Mouse (Mus musculus) hindbrain, embryonic 10.5 days (tissue): ENCODE measurements around the gene Bahcc1. TPM values are rescaled to one million over a fixed set of nuclear protein-coding genes. Genes with fewer than 3 reads are reported as not detected.

ENCODE experiments used
- DNase-seq: peaks from one replicate; pipeline ENCODE4 v3.0.0-alpha.2; 2017; ENCODE audit warnings: low spot score
- H3K27ac ChIP-seq: fragments of 300-500 bp; sonication (generic); 2 replicates; pipeline ENCODE4 v1.5.1; 2016; ENCODE audit warnings: mild to moderate bottlenecking, moderate library complexity
- H3K27me3 ChIP-seq: fragments of 300-500 bp; sonication (generic); 2 replicates; pipeline ENCODE4 v1.6.1; 2016; ENCODE audit warnings: mild to moderate bottlenecking; ENCODE audit not compliant: poor library complexity, insufficient read depth, severe bottlenecking
- H3K36me3 ChIP-seq: fragments of 300-500 bp; sonication (generic); 2 replicates; pipeline ENCODE4 v1.6.1; 2016; ENCODE audit warnings: mild to moderate bottlenecking, moderate library complexity
- H3K4me1 ChIP-seq: fragments of 300-500 bp; sonication (generic); replicated peaks from 2 replicates; pipeline ENCODE4 v1.6.1; 2016; ENCODE audit warnings: mild to moderate bottlenecking
- H3K4me3 ChIP-seq: fragments of 300-500 bp; sonication (generic); 2 replicates; pipeline ENCODE4 v1.5.1; 2016; ENCODE audit warnings: mild to moderate bottlenecking, moderate library complexity
- H3K9me3 ChIP-seq: fragments of 300-500 bp; sonication (generic); 2 replicates; pipeline ENCODE4 v1.6.1; 2016; ENCODE audit warnings: mild to moderate bottlenecking, moderate library complexity
- WGBS: fragments of 180-500 bp; shearing (Covaris S2); methylation state at CpG from one replicate; pipeline ENCODE4 v1.1.7; 2016; 5-methylcytosine and 5-hydroxymethylcytosine counted together
- polyA plus RNA-seq: library from polyadenylated mRNA; unstranded; fragments of >200 nt; fragmentation: Nextera tagmentation; extraction: Ambion mirVana; gene quantifications from 2 replicates; pipeline ENCODE4 v1.2.1, GENCODE M21; 2016

Gene Bahcc1
- polyA plus RNA-seq, 1 experiment from 2014 or later = 17.0 TPM

- Histone ChIP-seq H3K27me3 (no peaks in the 10 kb centered on the region), H3K4me1 (peaks cover 69% of the 10 kb centered on the region), H3K9me3 (peaks cover 7% of the 10 kb centered on the region), H3K36me3 (peaks cover 13% of the 10 kb centered on the region; the same call in 1 of the 2 replicates), H3K27ac (peak overlapping the region; percentile 100), H3K4me3 (peak overlapping the region; percentile 31)
- WGBS = 8% methylated on average over 11 of the region's 11 CpGs
- peak; percentile 92 for DNase-seq
Measured at GRCm38 (mm10) chr11:120216540-120217324, 16.0 kb upstream of the Bahcc1 start.

GRCm38 (mm10) chr11:120218176-120218856 lies 14.4 kb upstream of the Bahcc1 start:
- 93% methylated on average over 17 of the region's 17 CpGs for WGBS
- Histone ChIP-seq H3K9me3 (peaks cover 7% of the 10 kb centered on the region), H3K27ac (peak overlapping the region; percentile 100), H3K27me3 (no peaks in the 10 kb centered on the region), H3K4me1 (peaks cover 85% of the 10 kb centered on the region), H3K36me3 (peaks cover 10% of the 10 kb centered on the region; the same call in 1 of the 2 replicates), H3K4me3 (no peak overlapping the region)
- DNase-seq = no peak

- peak overlapping the region; percentile 100 for H3K27ac ChIP-seq
- peaks cover under 1% of the 10 kb centered on the region; the same call in 1 of the 2 replicates for H3K9me3 ChIP-seq
- H3K36me3 ChIP-seq = peaks cover 3% of the 10 kb centered on the region; the same call in 1 of the 2 replicates
- peaks cover 91% of the 10 kb centered on the region for H3K4me1 ChIP-seq
- 77% methylated on average over 6 of the region's 6 CpGs for WGBS
- no peak overlapping the region for H3K4me3 ChIP-seq
- H3K27me3 ChIP-seq = no peaks in the 10 kb centered on the region
- DNase-seq = no peak
Measured at GRCm38 (mm10) chr11:120218946-120219345, 13.8 kb upstream of the Bahcc1 start.

GRCm38 (mm10) chr11:120219916-120220522 lies 12.7 kb upstream of the Bahcc1 start:
- WGBS = 46% methylated on average over 9 of the region's 9 CpGs
- no peak overlapping the region for H3K4me3 ChIP-seq
- no peak for DNase-seq
- peaks cover 100% of the 10 kb centered on the region for H3K4me1 ChIP-seq
- H3K27ac ChIP-seq = peak overlapping the region; percentile 100
- no peaks in the 10 kb centered on the region for H3K36me3 ChIP-seq
- no peaks in the 10 kb centered on the region for H3K27me3 ChIP-seq
- no peaks in the 10 kb centered on the region for H3K9me3 ChIP-seq

- peak overlapping the region; percentile 100 for H3K27ac ChIP-seq
- peaks cover under 1% of the 10 kb centered on the region; the same call in 1 of the 2 replicates for H3K36me3 ChIP-seq
- no peaks in the 10 kb centered on the region for H3K27me3 ChIP-seq
- WGBS = 65% methylated on average over 12 of the region's 12 CpGs
- 0 out of 2 replicates have a peak overlapping the region, but pooled peaks have one; percentile 7 for H3K4me3 ChIP-seq
- H3K9me3 ChIP-seq = no peaks in the 10 kb centered on the region
- peak; percentile 2 for DNase-seq
- H3K4me1 ChIP-seq = peaks cover 100% of the 10 kb centered on the region
Measured at GRCm38 (mm10) chr11:120220963-120221827, 11.6 kb upstream of the Bahcc1 start.

GRCm38 (mm10) chr11:120222425-120223104 lies 10.2 kb upstream of the Bahcc1 start:
- Histone ChIP-seq H3K27me3 (no peaks in the 10 kb centered on the region), H3K9me3 (no peaks in the 10 kb centered on the region), H3K4me1 (peaks cover 100% of the 10 kb centered on the region), H3K36me3 (peaks cover 7% of the 10 kb centered on the region; the same call in 1 of the 2 replicates), H3K27ac (peak overlapping the region; percentile 100), H3K4me3 (no peak overlapping the region)
- peak; percentile 3 for DNase-seq
- WGBS = 72% methylated on average over 6 of the region's 6 CpGs

GRCm38 (mm10) chr11:120223586-120224487 lies 8.9 kb upstream of the Bahcc1 start:
- Histone ChIP-seq H3K36me3 (peaks cover 7% of the 10 kb centered on the region; the same call in 1 of the 2 replicates), H3K27ac (peak overlapping the region; percentile 100), H3K4me3 (peak overlapping the region; percentile 73), H3K27me3 (no peaks in the 10 kb centered on the region), H3K9me3 (no peaks in the 10 kb centered on the region), H3K4me1 (peaks cover 100% of the 10 kb centered on the region)
- 40% methylated on average over 19 of the region's 19 CpGs for WGBS
- peak; percentile 80 for DNase-seq

GRCm38 (mm10) chr11:120224488-120225255 lies 8.1 kb upstream of the Bahcc1 start:
- H3K36me3 ChIP-seq = peaks cover 7% of the 10 kb centered on the region; the same call in 1 of the 2 replicates
- peak overlapping the region; percentile 100 for H3K27ac ChIP-seq
- peaks cover 100% of the 10 kb centered on the region for H3K4me1 ChIP-seq
- peak overlapping the region; percentile 73 for H3K4me3 ChIP-seq
- 20% methylated on average over 11 of the region's 11 CpGs for WGBS
- no peaks in the 10 kb centered on the region for H3K9me3 ChIP-seq
- H3K27me3 ChIP-seq = no peaks in the 10 kb centered on the region
- peak; percentile 55 for DNase-seq

- WGBS = 4% methylated on average over 36 of the region's 36 CpGs
- peak; percentile 62 for DNase-seq
- H3K4me3 ChIP-seq = peak overlapping the region; percentile 73
- peak overlapping the region; percentile 100 for H3K27ac ChIP-seq
- peaks cover 7% of the 10 kb centered on the region; the same call in 1 of the 2 replicates for H3K36me3 ChIP-seq
- no peaks in the 10 kb centered on the region for H3K27me3 ChIP-seq
- H3K4me1 ChIP-seq = peaks cover 98% of the 10 kb centered on the region
- H3K9me3 ChIP-seq = no peaks in the 10 kb centered on the region
Measured at GRCm38 (mm10) chr11:120225256-120226195, 7.2 kb upstream of the Bahcc1 start.
